Mouse (Mus musculus) thymus, postnatal 4 days (tissue): Measurements from ENCODE around the gene Farp1.
"Not testable (repeated sequence)": the region's sequence is repeated elsewhere in the genome, so short reads cannot be mapped to it uniquely, and the experiment has no call there.

Experiments
- DNase-seq: peaks from one replicate; pipeline ENCODE4 v3.0.0; 2021

Farp1 gene

GRCm38 (mm10) chr14:121107707-121108285, 72.8 kb downstream of the Farp1 start:
- no peak for DNase-seq

GRCm38 (mm10) chr14:121108439-121109115, 73.6 kb downstream of the Farp1 start:
- DNase-seq, result no peak

GRCm38 (mm10) chr14:121109116-121109504, 74.1 kb downstream of the Farp1 start:
- DNase-seq, result no peak

GRCm38 (mm10) chr14:121110492-121111267, 75.7 kb downstream of the Farp1 start:
- no peak for DNase-seq

GRCm38 (mm10) chr14:121112061-121112460, 77.1 kb downstream of the Farp1 start:
- DNase-seq, result no peak

GRCm38 (mm10) chr14:121113785-121114184, 78.8 kb downstream of the Farp1 start:
- no peak for DNase-seq

- no peak for DNase-seq
Measured at GRCm38 (mm10) chr14:121116696-121117095, 81.7 kb downstream of the Farp1 start.

- no peak for DNase-seq
Measured at GRCm38 (mm10) chr14:121118860-121119259, 83.9 kb downstream of the Farp1 start.

DNA sequence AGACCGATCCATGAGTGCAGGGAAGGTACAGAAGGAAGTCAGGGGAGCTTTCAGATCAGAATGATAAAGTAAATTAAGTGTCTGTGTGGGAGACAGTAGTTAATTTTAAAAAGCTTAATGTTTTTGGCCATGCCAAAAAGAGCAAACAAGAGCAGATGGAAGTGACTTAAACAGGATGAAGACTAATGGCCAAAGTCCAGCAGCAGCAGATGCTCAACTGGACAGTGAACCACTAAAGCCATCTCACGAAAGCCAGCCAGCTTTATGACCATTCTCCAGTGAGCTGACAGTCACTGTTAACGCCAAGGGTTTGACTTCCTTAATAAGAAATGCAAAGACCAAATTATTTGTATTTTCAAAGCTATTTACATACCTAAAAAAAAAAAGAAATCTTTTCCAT, 86.7 kb downstream of the Farp1 start:
- DNase-seq, result no peak

DNA sequence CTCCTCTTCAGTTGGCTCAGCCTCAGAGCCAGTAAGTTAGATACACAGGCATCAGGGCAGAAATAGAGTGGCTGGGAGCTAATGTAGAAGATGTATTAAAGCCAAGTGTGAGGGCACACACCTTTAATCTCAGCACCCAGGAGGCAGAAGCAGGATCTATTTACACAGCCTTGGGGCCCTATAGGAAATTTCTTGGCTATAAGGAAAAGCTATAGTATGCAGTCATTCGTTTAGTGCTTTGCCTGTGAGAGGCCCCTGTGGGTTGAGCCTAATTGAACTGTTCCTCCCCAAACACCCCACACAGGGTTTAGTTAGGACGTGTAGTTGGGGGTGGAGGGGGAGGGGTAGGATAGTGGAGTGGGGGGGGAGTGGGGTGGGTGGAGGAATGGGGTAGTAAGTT, 87.9 kb downstream of the Farp1 start:
- no peak for DNase-seq

DNA sequence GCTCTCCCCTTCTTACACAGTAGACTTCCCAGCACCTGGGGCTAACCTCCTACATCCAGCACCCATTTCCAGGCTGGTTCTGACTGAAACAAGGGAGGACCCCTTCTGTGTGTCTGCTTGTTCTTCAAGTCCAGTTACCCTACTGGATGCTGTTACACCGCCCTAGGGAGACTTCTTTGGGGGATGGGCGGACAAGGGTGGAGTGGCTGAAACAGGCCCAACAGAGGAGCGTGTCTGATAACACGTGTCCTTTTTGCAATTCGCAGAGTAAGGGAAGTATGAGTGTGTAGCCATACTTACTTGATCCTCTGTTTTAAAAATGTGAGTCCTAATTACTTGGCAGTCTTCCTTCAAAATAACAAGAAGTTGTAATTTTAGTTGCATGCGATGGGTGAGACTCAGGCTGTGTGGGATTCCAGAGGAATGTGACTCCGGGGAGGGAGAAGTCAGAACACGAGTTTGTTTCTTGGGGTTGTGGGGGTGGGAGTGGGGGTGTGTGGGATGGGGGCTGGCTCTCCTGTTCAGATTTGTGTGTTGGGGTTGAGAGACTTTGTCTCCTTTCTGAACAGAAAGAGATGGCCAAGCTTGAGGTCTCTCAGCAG, 89.5 kb downstream of the Farp1 start:
- DNase-seq, result no peak

DNA sequence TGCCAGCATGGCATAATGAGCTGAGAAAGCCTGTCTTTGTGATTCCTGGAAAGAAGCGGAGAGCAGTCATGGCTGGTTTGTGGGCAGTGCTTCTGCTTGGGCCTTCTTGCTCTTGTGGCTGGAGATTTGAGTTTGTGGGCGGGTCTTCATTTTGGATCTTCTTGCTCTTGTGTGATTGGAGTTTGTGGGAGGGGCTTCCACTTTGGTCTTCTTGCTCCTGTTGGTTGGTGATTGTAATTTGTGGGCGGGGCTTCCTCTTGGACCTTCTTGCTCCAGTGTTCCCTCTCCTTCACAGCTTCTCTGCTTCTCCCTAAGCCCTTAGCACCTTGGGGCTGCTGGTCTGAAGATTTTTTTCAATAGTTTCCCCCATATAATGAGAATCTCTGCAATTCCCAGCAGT, 90.7 kb downstream of the Farp1 start:
- DNase-seq, result no peak

DNA sequence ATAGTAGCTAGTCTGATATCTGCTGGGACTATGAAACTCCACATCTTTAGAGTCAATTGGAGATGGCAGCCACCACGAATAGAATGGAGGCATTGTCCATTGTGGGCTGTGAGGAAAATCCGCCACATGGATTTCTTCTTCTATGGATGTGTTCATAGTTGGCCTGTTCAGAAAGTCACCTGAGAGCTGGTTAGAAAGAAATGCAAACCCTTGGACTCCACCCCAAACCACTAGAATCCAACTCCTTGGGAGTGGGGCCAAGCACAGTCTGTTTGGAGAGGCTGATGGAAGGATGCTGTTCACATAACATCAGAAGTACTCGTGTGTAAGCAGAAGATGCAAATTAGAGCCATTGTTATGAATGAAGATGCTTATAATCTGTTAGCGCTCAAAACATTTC, 91.3 kb downstream of the Farp1 start:
- no peak for DNase-seq

GRCm38 (mm10) chr14:121128858-121129800, 94.1 kb downstream of the Farp1 start:
- no peak for DNase-seq

DNA sequence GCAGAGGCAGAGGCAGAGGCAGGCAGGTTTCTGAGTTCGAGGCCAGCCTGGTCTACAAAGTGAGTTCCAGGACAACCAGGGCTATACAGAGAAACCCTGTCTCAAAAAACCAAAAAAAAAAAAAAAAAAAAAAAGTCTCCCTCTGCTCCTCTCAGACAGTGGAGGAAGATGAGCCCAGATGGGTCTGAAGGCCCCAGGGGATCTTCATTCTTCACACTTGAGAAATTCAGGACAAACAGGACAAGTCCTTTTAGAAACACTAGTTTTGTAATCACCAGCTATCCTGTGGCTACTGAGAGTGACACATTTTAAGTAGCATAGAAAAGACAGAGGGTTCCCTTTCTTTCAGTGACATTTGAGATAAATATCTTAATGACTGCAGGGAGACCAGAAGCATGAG, 95.4 kb downstream of the Farp1 start:
- not testable (repeated sequence) for DNase-seq

DNA sequence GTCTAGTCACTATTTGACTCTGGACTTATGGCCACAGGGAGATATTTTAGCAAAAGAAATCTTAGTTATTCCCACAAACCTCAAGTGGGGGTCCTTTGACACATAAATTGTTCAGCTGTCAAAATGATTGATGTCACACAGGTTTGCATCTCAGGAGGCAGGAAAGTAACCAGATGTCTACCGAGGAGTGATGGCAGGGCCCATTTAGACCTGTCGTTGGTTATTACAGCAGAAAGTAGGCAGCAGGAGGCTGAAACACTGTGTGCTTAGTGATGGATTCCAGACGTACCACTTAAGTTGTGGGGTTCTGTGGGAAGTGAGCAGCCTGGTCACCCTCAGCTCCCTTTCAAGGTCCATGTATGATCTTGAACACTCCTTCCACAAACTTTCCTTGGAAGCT, 99.4 kb downstream of the Farp1 start:
- DNase-seq, result no peak

DNA sequence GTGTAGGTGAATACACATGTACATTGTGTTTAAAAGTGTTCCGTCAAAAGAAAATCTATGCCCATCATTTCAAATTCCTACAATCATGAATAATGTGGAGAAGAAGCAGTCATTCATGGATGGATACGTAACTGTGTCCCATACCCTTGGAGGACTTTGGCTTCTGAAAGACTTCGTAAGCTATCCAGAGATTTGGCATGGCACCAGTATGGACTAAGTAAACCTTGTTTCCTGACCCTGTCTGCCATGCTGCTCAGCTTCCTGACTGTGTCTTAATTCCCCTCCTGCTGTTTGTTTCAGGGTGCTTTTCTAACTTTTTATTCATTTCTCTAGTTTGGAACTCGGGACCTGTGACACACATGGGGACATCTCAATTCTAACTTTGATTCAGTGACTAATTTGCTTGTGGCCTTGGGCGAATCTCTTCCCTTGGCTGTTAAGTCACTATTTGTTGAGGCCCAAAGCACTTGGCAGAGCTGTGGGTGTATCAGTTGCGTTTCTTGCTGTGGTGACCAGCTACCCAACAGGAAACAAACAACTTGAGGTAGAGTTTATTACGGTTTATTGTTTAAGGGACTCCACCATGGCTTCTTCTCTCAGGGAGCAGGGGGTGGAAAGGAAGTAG, 108.9 kb downstream of the Farp1 start:
- DNase-seq, result no peak

GRCm38 (mm10) chr14:121144496-121144895, 109.5 kb downstream of the Farp1 start:
- no peak for DNase-seq

- DNase-seq, result no peak
Measured at GRCm38 (mm10) chr14:121145291-121145690, 110.3 kb downstream of the Farp1 start.

DNA sequence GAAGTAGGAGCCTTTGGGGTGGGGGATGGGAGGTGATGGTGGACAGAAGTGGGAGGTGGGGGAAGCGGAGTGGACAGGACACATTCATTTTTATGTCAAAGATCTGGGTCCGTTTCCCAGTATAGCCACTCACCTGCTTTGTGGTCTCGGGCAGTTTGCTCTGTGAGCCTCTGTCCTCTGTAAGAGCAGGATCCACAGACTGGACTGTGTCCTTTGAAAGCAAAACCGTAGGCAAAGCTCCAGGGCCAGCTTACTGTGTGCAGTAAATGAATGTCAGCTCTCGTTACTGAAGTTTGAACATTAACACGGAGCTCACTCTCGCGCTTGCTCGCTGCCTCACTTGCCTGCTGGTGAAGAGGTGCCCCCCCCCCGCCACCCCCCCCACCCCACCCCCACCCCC, 110.7 kb downstream of the Farp1 start:
- DNase-seq, result no peak

GRCm38 (mm10) chr14:121146213-121146612, 111.2 kb downstream of the Farp1 start:
- DNase-seq, result no peak

DNA sequence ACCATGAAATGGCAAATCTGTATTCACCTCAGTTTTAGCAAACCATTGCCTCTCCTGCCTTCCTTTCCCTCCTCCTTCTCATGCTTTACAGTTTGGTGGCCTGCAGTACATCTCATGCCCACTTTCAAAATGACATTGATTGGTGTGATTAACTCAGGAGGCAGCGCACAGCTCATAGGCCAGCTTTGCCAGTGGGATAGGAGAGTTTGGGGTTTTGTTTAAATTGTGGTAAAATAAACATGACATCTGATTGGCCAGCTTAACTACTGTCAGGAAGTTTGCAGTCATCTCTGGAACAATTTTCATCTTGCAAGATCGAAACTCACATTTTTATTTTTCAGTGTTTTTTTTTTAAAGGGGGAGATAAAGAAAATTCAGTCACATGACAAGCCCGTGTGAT, 112.0 kb downstream of the Farp1 start:
- no peak for DNase-seq
